Mouse (Mus musculus): ENCODE measurements at regions not wholly inside any gene's neighbourhood (a gene's known extent, or its start where the extent isn't known, plus 50 kb on each side); places are given as distances from the start of the nearest gene placed in this dataset.

- TF ChIP-seq SRF (IDR thresholded peaks at IDR 0.05; ENCODE audit: control insufficient read depth, insufficient read length, low read depth) (no peak), CEBPB (IDR thresholded peaks at IDR 0.05; ENCODE audit: insufficient read depth, poor library complexity, severe bottlenecking) (no peak), REST (IDR thresholded peaks at IDR 0.05; ENCODE audit: insufficient read depth, insufficient read length) (no peak), MYOG (IDR thresholded peaks at IDR 0.05; ENCODE audit: control insufficient read depth in 1 of 3, insufficient read depth in 1 of 3, insufficient read length in 2 of 3, low read depth in 2 of 3) (no peak), POLR2A (IDR thresholded peaks at IDR 0.05; ENCODE audit: insufficient read length, low read depth) (no peak), TCF12 (IDR thresholded peaks at IDR 0.05; ENCODE audit: insufficient read depth, poor library complexity, severe bottlenecking) (no peak), MAX (IDR thresholded peaks at IDR 0.05; ENCODE audit: low read depth) (no peak), MYOD1 (IDR thresholded peaks at IDR 0.05; ENCODE audit: control insufficient read depth in 1 of 3, insufficient read length in 2 of 3, low read depth in 2 of 3) (no peak), E2F4 (IDR thresholded peaks at IDR 0.05; ENCODE audit: insufficient read depth) (no peak)
Observed at GRCm38 (mm10) chr13:58704141-58704540, 93.5 kb upstream of the Slc28a3 start.
